Mouse (Mus musculus) c-Kit-positive CD71-positive TER-119-negative erythroid progenitor cells, embryonic 14.5 days (primary cell): ENCODE results near the gene Crispld2.

Experiments
- DNase-seq: peaks from one replicate; pipeline ENCODE4 v3.0.0-alpha.2; 2013; ENCODE audit warnings: low read depth

Crispld2 gene

DNA sequence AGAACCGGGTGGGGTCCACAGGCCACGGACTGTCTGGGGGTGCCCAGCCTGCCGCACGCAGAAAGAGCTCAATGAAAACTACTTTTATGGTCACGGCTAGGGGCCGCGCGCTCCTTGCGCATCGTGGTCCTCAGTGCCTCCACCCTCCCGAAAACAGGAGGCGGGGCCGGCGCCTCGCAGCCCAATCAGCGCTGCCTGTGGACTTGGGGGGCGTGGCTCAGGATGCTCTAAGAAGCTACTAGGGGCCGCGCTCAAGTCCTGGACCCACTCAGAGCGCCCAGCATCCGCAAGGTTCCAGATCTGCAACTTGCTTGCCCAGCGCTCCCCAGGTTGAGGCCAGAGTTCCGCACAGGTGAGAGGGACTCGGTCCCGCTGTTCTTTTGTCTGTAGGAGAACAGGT lies at the start of gene Crispld2:
Gene Crispld2 (plus strand): TSS at position 190 of the 400 bp plus-strand sequence.
- peak; percentile 38 for DNase-seq

DNA sequence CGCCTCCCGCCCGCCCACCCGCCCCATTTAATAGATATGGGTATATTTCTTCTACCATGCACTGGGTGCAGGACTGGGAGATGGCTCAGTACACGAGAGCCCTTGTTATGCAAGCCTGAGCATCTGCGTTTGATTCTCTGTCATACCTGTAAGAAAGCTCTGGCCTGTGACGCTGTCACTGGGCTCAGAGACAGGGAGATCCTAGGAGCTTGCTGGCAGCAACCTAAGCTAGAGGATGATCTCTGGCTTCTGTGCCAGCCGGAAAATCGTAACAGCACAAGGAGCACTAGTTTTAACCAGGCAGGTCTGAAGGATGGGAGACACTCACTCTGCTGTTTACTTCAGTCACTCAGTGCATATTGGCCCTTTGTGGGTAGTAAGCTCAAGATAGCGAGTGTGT lies 48.6 kb upstream of the Crispld2 start:
- no peak for DNase-seq

DNA sequence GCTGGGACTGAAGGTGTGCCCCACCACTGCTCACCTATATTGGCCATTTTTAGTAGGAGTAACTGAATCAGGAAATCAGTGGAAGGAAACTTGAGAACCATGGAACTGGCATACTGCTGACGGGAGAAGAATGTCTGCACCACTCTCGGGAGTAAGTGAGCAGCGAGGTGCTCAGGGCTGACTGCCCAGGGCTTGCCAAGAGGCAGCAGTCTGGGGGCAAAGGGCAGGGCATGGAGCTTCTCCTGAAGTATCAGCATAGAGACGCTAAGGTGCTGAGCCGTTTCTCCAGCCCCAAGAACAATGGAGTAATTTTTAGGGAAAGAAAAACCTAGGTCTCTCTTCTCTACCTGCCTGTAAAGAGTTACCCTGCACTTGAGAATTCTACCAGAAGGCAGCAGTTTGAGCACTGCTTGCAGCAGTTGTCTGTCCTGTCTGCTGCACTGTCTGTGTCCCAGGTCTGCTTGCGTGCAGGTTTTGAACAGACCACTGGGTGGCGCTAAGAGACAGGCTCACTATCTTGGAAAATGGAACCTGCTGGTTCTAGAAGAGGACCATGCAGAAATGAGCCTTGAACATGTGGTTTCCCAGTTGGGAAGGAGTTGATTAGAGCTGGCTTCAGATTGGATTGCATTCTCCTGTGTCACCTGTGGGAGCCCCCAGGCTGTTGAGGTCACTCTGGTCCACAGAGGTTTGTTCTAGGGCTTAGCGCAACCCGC lies 48.0 kb upstream of the Crispld2 start:
- DNase-seq, result peak; percentile 51

GRCm38 (mm10) chr8:119946326-119946865 lies 45.8 kb upstream of the Crispld2 start:
- no peak for DNase-seq

DNA sequence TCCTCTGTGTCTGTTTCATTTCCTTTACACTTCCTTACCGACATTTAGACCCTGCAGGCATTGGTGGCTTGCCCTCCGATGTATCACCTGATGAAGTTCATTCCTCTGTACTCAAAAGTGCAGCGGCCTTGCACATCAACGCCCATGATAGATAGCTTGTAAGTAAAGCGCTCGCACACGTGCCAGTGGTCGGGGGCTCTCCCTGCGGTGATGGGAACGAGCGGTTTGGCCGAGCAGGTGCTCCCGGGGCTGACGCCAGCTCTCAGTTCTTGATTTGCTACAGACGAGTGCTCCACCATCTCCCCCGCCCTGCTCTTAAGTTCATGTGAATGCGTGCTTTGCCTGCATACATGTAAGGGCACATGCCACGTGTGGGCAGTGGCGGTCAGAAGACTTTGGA lies 44.6 kb upstream of the Crispld2 start:
- no peak for DNase-seq

GRCm38 (mm10) chr8:119948340-119948739 lies 43.9 kb upstream of the Crispld2 start:
- DNase-seq, result no peak

GRCm38 (mm10) chr8:119952282-119952681 lies 40.0 kb upstream of the Crispld2 start:
- no peak for DNase-seq

DNA sequence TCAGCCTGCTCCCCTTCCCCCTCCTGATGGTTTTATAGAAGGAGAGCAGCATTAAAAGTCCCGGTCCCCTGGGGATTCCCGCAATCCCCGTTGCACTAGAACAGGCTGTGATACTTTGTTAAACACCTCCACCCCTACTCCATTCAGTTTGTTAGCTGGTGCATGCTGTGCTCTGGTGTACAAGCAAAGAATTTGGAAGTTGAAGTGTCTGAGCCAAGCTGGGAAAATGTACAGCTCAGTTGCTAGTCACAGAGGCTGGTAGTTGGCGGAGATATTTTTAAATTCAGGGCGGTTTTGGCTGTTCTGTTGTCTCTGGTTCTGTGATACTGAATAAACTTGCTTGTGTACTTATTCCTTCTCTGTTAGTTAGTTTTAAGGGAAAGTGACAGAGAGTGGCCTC lies 39.5 kb upstream of the Crispld2 start:
- no peak for DNase-seq

DNA sequence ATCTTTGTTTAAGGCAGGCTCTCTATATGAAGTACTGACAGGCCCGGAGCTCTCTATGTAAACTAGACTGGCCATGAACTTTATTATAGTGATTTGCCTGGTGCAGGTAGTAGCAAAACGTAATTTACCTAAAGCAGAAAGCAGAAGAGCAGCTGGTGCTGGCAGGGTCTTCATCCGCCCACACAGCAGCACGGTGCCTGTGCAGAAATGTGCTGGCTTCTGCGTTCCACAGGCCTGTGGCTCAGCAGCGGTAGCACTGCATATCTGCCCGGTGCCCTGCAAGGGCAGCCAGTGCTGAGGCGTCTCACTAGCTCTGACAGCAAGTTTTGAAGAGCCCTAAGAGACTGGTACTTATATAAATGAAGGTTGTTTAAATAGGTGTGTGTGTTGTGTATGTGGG lies 36.9 kb upstream of the Crispld2 start:
- DNase-seq, result no peak

- DNase-seq, result no peak
Observed at GRCm38 (mm10) chr8:119958076-119958475, 34.2 kb upstream of the Crispld2 start.

- no peak for DNase-seq
Observed at GRCm38 (mm10) chr8:119960531-119961104, 31.6 kb upstream of the Crispld2 start.

- no peak for DNase-seq
Observed at GRCm38 (mm10) chr8:119964859-119965258, 27.4 kb upstream of the Crispld2 start.

GRCm38 (mm10) chr8:119967435-119967834 lies 24.8 kb upstream of the Crispld2 start:
- no peak for DNase-seq

DNA sequence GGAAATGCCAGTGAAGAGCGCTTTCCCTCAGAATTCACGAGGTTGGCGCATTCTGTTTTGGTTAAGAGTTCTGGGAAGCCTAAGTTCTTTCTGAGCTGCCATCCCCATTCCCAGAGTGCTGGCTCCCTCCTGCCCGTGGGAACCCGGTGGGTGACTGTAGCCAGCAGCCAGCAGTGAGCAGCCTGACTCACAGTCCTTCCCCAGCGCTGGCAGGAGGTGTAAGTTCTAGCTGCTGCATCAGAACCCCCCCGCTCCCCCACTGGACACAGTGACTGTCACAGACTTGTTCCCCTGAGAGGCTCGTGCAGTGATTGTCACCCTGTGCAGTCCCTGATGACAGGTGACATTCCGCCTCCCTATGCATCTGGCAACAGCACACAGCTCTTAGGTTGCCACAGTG lies 22.1 kb upstream of the Crispld2 start:
- no peak for DNase-seq

GRCm38 (mm10) chr8:119972558-119972957 lies 19.7 kb upstream of the Crispld2 start:
- DNase-seq, result no peak

GRCm38 (mm10) chr8:119978770-119979381 lies 13.4 kb upstream of the Crispld2 start:
- no peak for DNase-seq

DNA sequence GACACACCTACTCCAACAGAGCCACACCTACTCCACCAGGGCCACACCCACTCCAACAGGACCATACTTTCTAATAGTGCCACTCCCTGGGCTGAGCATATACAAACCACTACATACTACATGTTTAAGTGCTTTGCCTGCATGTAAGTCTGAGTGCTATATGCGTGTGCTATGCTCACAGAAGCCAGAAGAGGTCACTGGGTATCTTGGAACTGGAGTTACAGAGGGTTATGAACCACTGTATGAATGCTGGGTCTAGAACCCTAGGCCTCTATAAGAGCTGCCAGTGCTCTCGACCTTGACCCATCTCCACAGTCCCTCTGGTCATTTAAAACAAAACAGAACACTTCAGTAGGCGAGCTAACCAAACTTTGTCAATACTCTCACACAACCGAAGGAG lies 11.0 kb upstream of the Crispld2 start:
- no peak for DNase-seq

- no peak for DNase-seq
Observed at GRCm38 (mm10) chr8:119984085-119984484, 8.2 kb upstream of the Crispld2 start.

DNA sequence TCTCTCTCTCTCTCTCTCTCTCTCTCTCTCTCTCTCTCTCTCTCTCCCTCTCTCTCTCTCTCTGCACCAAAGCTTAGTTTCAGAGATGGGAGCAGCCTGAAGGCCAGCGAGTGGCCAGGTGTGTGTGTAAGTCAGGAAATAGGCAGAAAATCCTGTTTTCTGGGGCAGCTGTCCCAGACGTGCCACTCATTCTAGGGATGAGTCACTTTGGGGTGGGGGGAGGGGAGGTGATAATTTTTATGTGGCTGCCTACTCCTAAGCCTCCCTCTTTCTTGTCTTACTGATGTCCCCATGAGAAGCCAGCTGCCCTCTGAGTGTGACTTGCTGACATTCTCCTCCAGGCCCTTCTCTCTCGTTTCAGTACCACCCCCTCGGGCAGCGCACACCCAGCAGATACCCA lies 6.1 kb upstream of the Crispld2 start:
- no peak for DNase-seq

DNA sequence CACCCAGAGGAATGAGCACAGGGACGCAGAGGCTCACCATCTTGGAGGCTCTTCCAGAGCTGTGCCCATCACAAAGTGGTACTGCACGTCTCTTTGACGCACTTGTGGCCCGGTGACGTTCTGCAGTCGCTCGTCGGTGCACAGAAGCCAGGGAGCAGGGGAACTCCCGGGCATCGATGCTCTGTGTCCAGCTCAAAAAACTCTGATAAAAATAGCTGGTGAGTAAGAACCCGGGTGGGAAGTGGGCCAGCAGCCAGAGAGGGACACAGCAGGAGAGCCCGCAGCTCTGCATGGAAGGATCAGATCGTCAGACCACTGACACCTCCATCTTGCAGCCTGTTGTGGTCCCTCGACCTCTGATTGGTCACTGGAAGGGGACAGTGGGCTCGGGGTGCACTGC lies 4.2 kb upstream of the Crispld2 start:
- no peak for DNase-seq

DNA sequence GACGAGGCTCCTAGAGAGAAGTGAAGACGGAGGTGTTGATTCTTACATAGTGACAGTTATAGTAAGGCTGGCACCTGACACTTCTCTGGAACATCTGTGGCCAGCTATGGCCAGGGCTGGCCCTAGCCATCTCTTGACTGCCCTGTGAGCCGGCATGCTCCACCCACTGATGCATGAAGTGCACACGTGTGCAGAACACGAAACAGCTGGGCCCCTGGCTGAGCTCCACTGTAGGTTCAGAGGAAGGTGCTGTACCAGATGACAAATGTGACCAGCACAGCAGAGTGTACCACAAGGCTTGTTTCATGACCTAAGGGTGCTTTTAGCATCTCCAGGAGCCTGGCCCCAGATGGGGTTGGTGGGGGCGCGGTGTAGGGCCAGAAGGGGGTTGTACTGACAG lies 1.9 kb downstream of the Crispld2 start:
- no peak for DNase-seq

DNA sequence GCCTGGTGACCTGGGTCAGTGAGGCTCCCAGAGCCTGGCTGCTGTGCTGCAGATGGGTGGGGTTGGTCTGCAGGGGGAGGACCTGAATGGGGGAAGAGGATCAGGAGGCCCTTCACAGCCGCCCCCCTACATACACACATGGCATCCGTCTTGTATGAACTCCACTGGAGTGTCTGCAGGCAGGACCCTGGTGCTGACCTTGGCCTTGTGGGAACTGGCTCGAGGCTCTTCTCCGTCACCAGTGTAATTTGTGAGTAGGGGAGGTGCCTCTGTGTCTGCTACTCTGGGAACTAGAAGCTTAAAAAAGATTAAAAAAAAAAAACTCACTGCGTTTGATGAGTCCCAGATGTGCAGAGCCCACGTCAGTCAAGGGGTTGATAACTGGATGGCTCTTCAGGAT lies 2.3 kb downstream of the Crispld2 start:
- DNase-seq, result no peak

GRCm38 (mm10) chr8:119997266-119997665 lies 5.0 kb downstream of the Crispld2 start:
- DNase-seq, result no peak
